8 mouse cellular contexts compared by ENCODE assay signal in genomic region chr15:99370259-99370691, GRCm38 (mm10). TPM values are rescaled to one million over a fixed set of nuclear protein-coding genes. Genes with fewer than 3 reads are reported as not detected.
DNase-seq lines count a peak whose midpoint lies in the region; ATAC-seq and TF ChIP-seq lines count a peak whose summit lies in the region.

TSS of gene Fmnl3 (minus strand) at chr15:99370482.

- H3K4me2 ChIP-seq in forebrain, embryonic 16.5 days (ENCODE audit: low read length), result peak within 1 kb of the TSS; percentile 61
- peak within 1 kb of the TSS; percentile 53 for H3K4me2 ChIP-seq in neural tube, embryonic 14.5 days (ENCODE audit: low read depth, low read length)

- peak; percentile 97 for ATAC-seq in forebrain, embryonic 16.5 days
- ATAC-seq in neural tube, embryonic 14.5 days (ENCODE audit: low read depth), result peak; percentile 96

- peak; percentile 97 for DNase-seq in ES-CJ7 (ENCODE audit: low read depth, low spot score)
- DNase-seq in cerebellum, adult 18-20 months, result peak; percentile 89 to 99
- peak; percentile 92 for DNase-seq in heart, postnatal 25 days (ENCODE audit: low spot score)
- DNase-seq in layer of hippocampus, adult 18-20 months (ENCODE audit: low spot score in 2 of 2), result peak; percentile 91 to 97
- peak; percentile 94 for DNase-seq in lung, adult 18-20 months

- H3K9me3 ChIP-seq in forebrain, embryonic 16.5 days (ENCODE audit: control insufficient read depth, low read length), result no peaks in the 10 kb centered on the region
- no peaks in the 10 kb centered on the region for H3K9me3 ChIP-seq in neural tube, embryonic 14.5 days (ENCODE audit: control insufficient read depth, low read length)

- peak within 1 kb of the TSS; percentile 54 for H3K4me3 ChIP-seq in forebrain, embryonic 16.5 days (replicated peaks; ENCODE audit: low read length)
- H3K4me3 ChIP-seq in neural tube, embryonic 14.5 days (ENCODE audit: low read depth, low read length), result peak within 1 kb of the TSS; percentile 83
- peak within 1 kb of the TSS; percentile 85 for H3K4me3 ChIP-seq in testis, adult 2 months (ENCODE audit: control insufficient read depth, low read depth, low read length)

- peak within 1 kb of the TSS; percentile 76 for H3K27ac ChIP-seq in forebrain, embryonic 16.5 days (ENCODE audit: low read length)
- H3K27ac ChIP-seq in neural tube, embryonic 14.5 days (ENCODE audit: low read depth, low read length), result peak within 1 kb of the TSS; percentile 80
- peak within 1 kb of the TSS; percentile 62 for H3K27ac ChIP-seq in testis, adult 2 months (ENCODE audit: control insufficient read depth, insufficient read depth, low read depth, low read length)

- under 1% methylated on average over 46 of the region's 48 CpGs for WGBS in forebrain, embryonic 16.5 days
- WGBS in neural tube, embryonic 14.5 days, result 0% methylated on average over 25 of the region's 48 CpGs

- peak within 1 kb of the TSS; percentile 83 for H3K9ac ChIP-seq in forebrain, embryonic 16.5 days (replicated peaks; ENCODE audit: low read depth, low read length)
- H3K9ac ChIP-seq in neural tube, embryonic 14.5 days (replicated peaks; ENCODE audit: low read depth, low read length), result peak within 1 kb of the TSS; percentile 82

- H3K27me3 ChIP-seq in forebrain, embryonic 16.5 days (replicated peaks; ENCODE audit: control insufficient read depth, insufficient read depth, low read length), result no peaks in the 10 kb centered on the region
- H3K27me3 ChIP-seq in neural tube, embryonic 14.5 days (ENCODE audit: control insufficient read depth, insufficient read depth, low read length), result no peaks in the 10 kb centered on the region
- H3K27me3 ChIP-seq in testis, adult 2 months (ENCODE audit: control insufficient read depth, insufficient read depth, low read length), result no peaks in the 10 kb centered on the region

- TF ChIP-seq POLR2A in testis, adult 2 months (IDR thresholded peaks at IDR 0.05; ENCODE audit: control insufficient read depth, low read depth, low read length), result peak; percentile 75; the same call in 1 of the 2 replicates

- peak; percentile 61 for TF ChIP-seq CTCF in testis, adult 2 months (IDR thresholded peaks at IDR 0.05; ENCODE audit: control insufficient read depth, insufficient read depth, insufficient replicate concordance, low read depth, low read length)

- intact Hi-C loops in heart, postnatal 25 days (cut with DNase I), result loop anchor here (1.0 to 2.0 kb wide), 2 partner anchors 43 to 53 kb away; no protein-coding TSS in a partner anchor

- H3K4me1 ChIP-seq in forebrain, embryonic 16.5 days (replicated peaks; ENCODE audit: control insufficient read depth, insufficient read depth, low read length), result peaks cover 12% of the 10 kb centered on the region
- peaks cover 2% of the 10 kb centered on the region; the same call in 1 of the 2 replicates for H3K4me1 ChIP-seq in neural tube, embryonic 14.5 days (ENCODE audit: control insufficient read depth, insufficient read depth, low read length)
- peaks cover 11% of the 10 kb centered on the region for H3K4me1 ChIP-seq in testis, adult 2 months (ENCODE audit: control insufficient read depth, insufficient read depth, low read length)

- H3K36me3 ChIP-seq in forebrain, embryonic 16.5 days (ENCODE audit: control insufficient read depth, insufficient read depth), result no peaks in the 10 kb centered on the region
- no peaks in the 10 kb centered on the region for H3K36me3 ChIP-seq in neural tube, embryonic 14.5 days (ENCODE audit: control insufficient read depth, insufficient read depth, low read length)
- H3K36me3 ChIP-seq in testis, adult 2 months (ENCODE audit: control insufficient read depth, insufficient read depth, low read length), result no peaks in the 10 kb centered on the region

RNA-seq across cellular contexts. Expression of gene Fmnl3, which starts in this region (rescaled TPM):
- 8.7 and 10.3 TPM in 2 replicates for polyA plus RNA-seq in forebrain, embryonic 16.5 days (2015; fragmentation: Nextera tagmentation; extraction: Ambion mirVana)
- total RNA-seq in heart, postnatal 25 days (2021), result 10 to 100 TPM; 20.1 to 21.1 TPM
- total RNA-seq in layer of hippocampus, adult 18-20 months (2021), result 1 to 10 TPM; 7.1 to 8.8 TPM
- 7.3 and 8.8 TPM in 2 replicates for polyA plus RNA-seq in neural tube, embryonic 14.5 days (2014; fragmentation: Nextera tagmentation; extraction: Ambion mirVana)
- 14.3 and 15.3 TPM in 2 replicates for polyA plus RNA-seq in testis, adult 2 months (2012; rRNA removed)

Comparison
In these comparisons a context has a peak if more than half of its experiments do, and no peak if none do; other contexts are left out.
1. Peak in every context shown above with its lines: DNase-seq, ATAC-seq, H3K4me3 ChIP-seq and H3K27ac ChIP-seq.